Mouse (Mus musculus) CD4-positive helper T cell, adult 2 months (primary cell): Measurements from ENCODE around the gene Sppl2b.
"Not testable (repeated sequence)": the region's sequence is repeated elsewhere in the genome, so short reads cannot be mapped to it uniquely, and the experiment has no call there.

ENCODE experiments used
- DNase-seq: peaks from one replicate; pipeline ENCODE4 v3.0.0-alpha.2; 2012; ENCODE audit warnings: low read depth, missing footprints, low spot score

The Sppl2b gene

DNA sequence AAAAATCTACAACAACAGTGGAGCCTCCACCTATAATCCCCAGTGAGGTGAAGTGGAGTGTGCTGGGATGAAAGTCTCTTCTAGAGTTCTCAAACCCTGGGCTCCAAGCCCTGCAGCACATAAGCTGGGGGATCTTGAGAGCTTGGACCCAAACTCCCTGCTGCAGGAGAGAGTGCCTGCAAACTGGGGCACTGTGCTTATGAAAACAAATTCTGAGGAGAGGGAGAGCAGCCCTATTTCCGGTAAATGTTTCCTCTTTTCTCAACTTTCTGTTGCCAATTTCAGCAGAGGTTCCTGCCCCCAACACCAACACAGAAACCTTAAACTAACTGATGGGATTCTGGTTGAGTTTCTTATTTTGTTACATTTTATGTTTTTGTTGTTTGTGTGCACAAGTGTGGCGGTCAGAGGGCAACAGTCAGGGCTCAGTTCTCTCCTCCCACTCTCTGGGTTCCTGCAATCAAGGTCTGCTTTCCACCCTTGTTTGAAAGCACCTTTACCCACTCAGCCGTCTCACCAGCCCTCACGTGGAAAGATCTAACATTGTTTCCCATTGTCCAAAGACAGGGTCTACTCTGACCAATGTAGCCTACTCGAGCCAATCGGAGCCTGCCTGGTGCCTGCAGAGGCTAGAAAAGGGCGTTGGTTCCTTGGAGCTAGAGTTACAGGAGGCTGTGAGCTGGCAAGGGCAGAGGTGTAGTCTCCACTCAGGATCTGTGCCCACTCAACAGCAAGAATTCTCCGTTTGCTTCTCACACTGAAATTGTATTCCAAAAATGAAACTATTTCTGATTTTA lies 31.0 kb upstream of the Sppl2b start:
- DNase-seq = peak; percentile 42

DNA sequence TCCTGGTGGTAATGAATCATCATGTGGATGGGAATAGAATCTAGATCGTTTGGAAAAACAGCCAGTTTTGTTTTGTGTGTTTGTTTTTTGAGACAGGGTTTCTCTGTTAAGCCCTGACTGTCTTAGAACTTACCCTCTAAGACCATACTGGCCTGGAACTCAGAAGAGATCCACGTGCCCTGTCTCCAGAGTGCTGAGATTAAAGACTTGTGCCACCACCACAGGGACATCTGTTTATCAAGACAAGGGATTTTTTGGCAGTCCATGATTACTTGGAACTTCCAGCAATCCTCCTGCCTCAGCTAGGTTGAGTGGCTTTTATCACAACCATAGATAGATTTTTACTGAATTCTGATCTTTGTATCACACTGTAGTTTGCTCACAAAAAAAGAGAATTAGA lies 30.2 kb upstream of the Sppl2b start:
- no peak for DNase-seq

DNA sequence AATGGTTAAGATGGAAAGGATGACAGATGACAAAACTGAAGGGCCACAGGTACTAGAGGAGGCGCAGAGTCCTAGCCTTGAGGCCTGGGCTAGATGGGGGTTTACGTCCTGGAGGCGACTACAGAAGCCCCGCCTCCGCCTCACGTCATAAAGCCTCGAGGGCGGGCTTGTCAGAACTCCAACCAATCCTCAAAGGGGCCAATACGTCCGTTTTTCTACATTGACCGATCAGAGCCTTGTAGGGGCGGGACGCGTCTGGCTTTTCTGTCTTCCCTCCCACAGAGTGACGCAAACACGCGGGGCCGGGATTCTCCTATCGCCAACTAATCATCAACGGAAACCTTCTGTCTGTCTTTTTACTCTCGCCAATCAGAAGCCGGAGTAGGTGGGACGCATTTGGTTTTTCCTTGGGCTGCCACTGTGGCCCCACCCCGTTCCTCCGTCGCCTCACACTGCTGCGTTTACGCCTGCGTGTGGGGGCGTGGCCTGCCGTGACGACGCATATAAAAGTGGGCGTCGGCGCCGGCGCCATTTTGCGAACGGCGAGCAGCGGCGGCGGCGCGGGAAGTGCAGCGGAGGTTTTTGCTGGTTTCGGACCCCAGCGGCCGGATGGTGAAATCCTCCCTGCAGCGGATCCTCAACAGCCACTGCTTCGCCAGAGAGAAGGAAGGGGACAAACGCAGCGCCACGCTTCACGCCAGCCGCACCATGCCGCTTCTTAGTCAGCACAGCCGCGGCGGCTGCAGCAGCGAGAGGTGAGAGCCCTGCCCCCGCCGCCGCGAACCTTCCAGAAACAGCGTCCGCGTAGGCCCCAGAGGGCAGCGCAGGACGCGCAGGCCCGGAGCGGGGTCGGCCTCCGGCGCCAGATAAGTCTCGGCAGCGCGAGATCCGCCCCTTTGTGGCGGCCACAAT lies 28.7 kb upstream of the Sppl2b start, which contains the start of gene Oaz1:
Gene Oaz1, plus strand, starts transcription at position 506 of the 912 bp plus-strand sequence.
- peak; percentile 100 for DNase-seq

DNA sequence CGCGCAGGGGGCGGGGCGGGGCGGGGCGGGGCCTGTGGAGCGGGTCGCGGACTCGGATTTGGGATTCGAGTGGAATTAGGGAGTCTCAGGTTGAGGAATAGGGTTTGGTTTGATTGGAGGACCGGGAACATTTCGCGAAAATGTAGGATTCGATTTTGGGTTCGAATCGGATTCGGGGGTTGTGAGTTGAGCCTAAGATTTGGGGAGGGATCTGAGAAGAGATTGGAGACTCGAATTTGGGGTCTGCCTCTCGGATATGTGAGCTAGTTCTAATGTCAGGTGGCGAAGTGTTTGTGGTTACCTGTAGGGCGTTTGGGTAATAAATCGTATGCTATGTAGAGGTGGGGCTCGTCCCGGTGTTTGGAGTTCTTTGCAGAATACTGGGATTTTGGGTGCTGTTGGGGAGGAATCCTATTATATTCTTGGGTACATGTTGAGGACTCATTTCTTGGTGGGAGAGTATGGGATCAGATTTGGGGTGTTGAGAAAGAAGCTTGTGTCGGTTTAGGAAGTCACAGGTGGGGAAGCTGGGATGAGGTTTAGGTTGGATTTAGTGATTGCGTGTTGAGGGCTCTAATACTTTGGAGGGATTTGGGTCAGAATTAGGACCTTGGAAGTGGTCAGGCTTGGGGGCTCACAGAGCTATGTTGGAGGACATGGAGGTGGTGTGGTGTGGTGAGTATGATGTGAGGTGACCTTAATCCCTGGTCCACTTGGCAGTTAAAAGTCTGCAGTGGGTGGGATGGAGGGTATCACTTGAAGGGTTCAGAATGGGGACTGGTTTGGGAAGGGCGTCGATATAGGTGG lies 27.8 kb upstream of the Sppl2b start:
- no peak for DNase-seq

DNA sequence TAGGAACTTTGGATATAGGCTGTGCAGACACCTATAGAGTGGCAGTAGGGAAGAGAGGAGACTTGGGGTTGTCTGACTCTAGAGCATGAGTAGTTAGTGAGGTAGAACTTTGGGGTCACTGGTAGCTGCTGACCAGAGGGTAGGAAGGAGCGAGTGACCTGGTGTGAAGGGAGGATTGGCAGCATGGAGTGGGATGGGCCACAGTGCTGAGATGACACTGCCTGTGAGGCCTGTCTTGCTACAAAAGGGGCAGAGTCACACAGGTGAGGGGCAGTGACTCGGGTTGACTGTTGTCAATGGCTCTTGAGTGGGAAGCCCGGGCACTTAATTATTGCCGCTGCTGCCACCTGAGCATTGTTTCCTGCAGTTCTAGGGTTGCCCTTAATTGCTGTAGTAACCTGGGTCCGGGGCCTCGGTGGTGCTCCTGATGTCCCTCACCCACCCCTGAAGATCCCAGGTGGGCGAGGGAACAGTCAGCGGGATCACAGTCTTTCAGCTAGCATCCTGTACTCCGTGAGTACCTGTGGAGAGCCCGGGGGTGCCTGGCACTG lies 27.1 kb upstream of the Sppl2b start:
- no peak for DNase-seq

DNA sequence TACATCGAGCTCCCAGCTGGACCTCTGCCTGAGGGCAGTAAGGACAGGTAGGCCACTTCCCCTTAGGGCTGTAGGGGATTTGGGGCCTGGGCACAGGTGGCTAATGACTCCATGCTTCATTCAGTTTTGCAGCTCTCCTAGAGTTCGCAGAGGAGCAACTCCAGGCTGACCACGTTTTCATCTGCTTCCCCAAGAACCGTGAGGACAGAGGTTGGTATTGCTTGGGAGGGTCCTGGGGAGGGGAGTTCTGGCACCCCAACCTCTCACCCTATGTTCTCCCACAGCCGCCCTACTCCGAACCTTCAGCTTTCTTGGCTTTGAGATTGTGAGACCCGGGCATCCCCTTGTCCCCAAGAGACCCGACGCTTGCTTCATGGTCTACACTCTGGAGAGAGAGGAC lies 26.5 kb upstream of the Sppl2b start:
- DNase-seq = not testable (repeated sequence)

DNA sequence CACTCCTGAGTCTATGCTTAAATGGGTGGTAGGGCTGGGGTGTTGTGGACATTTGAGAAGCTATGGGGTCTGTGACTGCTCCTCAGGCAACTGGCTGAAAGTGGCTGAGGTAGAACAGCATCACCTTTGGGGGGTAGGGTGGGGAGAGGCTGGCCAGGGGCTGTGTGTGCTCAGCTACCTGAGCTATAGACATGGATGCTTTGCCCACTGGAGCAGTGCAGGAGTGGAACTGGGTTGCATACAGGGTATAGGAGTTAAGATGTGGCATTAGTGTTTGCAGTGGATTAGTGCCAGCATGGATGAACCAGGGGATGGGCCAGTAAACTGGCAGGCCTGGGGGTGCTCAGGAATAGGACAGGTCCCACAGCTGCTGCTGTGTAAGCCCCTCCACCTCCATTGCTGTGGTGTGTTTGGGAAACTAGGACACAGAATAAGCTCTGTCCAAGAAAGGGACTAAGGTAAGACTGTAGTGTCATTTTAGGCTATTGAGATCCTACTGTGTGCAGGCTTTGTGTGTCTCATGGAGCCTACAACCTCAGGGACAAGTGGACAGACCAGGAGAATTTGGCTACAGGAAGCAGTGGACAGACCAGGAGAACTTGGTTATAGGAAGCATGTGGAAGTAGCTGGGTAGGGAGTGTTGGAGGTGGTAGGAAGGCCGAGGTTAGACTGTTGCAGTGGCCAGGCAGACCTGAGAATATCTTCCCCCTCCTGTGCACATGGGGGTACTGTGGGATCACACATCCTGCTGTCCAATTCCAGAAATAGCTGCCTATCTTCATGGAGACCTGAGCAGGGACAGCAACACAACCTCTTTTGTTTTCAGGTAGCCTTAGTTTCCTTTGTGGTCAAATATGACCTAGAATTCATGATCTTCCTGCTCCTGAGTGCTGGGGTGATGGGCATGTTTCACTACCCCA lies 25.5 kb upstream of the Sppl2b start:
- no peak for DNase-seq

DNA sequence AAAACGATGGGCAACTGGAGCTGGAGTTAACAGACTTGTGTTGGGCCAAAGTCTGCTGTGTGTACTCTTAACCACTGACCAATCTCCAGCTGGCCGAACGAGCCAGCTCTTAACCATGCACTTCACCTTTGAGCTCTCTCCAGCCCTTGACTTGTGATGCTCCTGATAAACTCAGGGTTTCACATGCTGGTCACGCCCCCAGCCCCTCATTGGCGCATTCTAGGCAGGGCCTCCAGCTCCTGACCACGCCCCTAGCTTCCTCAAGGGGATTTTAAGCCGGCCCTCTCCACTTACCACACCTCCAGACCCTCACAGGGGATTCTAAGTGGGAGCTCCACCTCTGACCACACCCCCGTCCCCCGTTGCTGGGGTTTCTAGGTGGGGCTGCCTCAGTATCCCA lies 23.9 kb upstream of the Sppl2b start:
- DNase-seq = peak; percentile 50

DNA sequence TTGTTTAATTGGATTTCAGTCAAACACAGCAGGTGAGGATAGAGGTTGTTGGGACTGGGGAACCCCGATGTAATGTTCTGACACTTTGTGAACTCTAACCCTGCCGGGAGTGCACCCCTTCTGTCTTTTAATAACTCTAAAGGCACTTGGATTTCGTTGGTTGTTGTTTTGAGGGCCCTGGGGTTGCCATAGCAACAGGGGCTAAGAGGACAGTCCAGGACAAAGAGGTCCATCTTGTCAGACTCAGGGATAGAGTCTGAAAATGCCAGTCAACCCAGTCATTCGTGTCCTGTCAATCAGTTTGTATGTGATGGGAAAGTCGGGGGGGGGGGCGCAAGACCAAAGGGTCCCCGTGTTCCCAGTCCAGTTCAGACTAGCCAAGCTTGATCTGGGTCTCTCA lies 22.3 kb upstream of the Sppl2b start:
- DNase-seq = no peak

DNA sequence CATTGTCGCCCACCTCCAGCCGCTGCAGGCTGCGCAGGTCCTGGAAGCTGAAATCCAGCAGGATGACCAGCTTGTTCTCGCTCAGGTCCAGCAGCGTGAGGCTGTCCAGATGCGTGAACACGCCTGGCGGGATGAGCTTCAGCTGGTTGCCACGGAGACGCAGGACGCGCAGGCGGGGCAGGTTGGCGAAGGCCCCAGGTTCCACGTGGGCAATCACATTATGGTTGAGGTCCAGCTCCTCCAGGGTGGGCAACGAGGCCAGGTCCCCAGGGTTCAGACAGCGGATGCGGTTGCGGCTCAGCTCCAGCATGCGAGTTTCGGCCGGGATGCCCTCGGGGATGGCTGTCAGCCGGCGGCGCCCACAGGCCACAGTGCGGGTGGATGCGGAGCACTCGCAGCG lies 19.5 kb upstream of the Sppl2b start:
- DNase-seq = no peak

DNA sequence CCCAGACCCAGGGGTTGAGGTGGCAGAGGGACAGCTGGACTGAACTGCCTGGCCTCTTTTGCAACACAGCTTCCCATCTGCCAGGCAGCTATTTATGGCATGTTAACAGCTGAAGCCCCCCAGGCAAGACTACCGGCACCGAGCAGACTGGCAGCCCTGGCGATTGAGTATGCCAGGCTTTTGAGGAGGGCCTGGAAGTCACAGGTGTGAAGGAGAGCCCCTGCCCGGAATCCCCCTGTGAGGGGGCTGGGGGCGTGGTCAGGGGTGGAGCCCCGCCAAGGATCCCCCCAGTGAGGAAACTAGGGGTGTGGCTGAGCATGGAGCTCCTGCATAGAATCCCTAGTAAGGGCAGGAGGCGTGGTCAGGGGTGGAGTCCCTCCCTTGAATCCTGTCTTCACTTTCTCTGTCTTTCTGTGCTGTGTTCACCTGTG lies 18.1 kb upstream of the Sppl2b start:
- DNase-seq = no peak

DNA sequence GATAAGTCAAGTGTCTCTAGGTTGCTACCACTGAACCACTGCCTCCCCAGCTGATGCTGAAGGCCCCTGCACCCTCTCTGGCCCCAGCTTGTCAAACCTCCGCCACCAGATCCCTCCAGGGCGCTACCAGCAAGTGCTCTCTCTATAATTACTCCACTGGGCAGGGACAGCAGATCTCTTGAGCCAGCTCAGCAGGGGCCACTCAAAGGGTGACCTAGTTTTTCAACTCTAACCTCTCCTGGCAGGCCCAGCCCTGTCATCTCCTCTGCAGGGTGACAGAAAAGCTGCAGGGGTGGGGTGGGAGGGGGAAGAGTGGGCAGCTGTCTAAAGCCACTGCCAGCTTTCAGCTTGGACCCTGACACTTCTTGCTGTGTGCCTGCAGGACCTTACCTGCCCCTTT lies 17.2 kb upstream of the Sppl2b start:
- no peak for DNase-seq

DNA sequence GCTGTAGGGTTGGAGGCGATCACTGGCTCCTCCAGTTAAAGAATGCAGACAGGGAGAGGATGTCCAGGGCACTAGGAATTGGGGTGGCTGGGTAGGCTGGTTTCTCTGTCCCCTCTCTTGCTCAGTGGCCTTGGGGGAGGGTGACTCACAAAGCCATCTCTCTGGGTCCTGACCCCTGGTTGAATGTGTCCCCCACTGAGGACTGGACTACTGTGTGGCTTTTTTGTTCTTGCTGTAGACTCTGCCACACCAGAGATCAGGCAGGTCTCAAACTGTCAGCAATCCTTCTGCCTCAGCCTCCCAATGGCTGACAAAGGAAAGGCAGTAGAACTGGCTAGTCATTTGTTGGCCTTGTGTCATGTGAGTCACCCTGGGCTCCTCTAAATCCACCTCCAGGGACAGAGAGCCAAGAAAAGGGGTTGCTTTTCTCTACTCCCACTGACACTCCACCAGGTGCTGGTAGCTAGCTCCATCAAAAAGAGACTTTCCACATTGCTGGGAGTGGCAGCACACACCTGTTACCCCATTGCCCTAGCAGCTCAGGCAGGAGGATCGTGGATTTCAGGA lies 16.6 kb upstream of the Sppl2b start:
- no peak for DNase-seq

DNA sequence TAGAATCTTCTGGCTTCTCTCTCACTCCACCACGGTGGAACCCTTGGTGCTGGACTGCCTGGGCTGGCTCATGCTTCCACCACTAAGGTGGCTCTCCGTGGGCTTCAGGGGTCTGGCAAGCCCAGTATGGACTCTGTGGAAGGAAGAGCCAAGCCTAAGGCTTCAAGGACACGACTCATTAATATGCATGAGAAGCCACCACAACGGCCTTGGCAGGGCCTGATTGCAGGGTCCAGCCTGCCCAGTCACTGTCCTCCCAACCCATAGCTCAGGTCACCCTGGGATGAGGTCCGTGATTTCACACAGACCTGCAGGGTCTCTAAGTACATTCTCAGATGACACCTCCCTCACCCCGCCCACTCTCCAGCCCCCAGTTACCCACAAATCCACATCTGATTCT lies 15.2 kb upstream of the Sppl2b start:
- DNase-seq = no peak

DNA sequence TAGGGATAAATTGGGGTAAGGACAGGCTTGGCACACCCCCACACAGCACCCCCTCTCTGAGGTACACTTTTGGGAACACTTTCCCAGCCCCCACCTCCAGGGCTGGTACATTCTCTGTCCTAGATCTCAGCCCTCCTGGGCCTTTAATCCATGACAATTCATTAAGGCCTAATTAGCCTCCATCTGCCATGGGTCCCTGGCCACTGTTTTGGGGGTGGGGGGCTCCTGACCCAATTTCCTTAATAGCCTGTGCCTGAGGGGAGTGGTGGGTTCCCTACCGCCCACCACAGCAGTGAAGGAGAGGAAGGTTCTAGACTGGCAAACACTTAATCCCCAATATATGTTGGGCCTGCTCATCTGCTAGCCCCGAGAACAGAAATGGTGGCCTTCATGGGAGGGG lies 13.4 kb upstream of the Sppl2b start:
- DNase-seq = no peak

DNA sequence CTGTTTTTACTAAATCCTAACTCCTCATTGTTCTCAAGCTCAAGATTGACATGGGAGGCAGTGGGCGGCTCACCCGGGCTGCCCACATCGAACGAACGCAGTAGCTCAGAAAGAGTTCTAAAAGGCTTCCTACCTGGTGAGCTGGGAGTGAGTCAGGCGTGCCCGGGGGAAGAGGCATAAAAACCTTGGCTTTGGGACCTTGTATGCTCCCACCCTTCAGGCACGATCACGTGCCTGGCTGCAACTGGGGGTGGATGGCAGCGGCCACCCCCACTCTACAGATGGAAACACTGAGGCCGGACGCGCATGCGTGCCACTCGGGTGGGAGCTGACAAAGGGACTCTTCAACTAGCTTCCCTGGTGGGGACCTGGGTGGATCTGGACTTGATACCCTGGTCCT lies 12.7 kb upstream of the Sppl2b start:
- no peak for DNase-seq

DNA sequence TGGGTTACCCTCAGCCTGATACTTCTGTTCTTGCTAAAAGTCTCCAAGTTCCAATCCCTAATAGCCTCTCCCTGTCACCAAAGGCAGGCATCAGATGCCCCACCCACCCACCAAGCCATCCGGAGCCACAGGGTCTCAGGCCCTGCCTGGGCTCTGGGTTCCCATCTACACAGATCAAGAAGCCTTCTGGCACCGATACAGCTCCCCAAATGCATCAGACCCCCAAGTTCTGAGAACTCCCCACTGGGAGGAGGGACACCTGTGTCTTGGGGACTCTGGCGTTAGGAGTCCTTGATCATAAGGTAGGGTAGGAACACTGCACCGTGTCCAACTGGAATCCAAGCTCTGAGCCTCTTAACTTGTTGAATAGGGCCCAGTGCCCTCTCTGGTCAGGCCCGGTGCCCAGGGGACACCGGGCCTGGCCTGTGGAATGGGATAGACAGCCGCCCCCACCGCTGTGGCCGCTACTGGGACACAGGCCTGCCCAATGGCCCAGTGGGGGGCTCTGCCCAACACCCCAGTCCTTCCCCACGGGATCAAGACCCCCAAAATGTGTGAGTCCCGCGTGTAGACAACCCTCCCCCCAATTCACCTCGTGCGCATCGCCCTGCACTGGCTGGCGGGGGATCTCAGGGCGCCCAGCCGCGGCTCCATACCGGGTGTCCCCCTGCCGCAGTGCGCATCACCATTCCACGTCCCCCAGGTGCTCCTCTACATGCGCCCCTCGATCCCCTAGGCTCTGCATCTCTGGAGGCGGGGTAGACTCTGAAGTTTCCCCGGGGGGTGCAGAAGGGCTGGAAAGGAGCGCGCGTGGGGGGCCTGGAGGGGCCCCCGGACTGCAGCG lies 11.8 kb upstream of the Sppl2b start:
- no peak for DNase-seq

DNA sequence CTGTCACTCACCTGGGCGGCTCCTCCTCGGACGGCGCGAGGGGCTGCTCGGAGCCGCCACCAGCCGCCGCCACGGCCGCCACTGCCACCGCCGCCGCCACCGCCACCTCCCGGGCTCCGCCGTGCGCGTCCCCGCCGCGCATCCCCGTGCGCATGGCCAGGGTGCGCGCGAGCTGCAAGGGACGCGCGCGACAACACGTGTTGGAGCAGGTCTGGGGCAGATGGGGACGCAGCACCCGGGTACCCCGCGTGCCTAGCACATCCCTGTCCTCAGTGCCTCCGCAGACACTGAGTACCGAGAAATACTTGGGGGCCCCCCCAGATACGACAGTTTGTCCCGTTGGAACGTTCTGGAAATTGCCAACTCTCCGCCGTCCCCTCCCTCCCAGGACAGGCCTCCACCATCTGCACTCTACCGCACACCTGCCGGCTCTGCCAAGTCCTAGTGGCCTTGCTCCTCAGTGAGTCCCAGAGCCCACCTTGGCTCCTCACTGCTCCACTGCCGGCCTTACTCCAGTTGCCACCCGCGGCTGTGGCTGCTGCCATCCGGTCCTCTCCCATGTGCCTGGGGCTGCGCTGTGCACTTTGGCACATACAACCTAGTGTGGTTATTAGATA lies 11.0 kb upstream of the Sppl2b start, which contains the start of gene Lingo3:
Gene Lingo3, minus strand, starts transcription at position 109 of the 617 bp plus-strand sequence.
- no peak for DNase-seq
